Mouse (Mus musculus) small intestine, adult 2 months (tissue): ENCODE data around the gene Hnrnpul1. TPM values are rescaled to one million over a fixed set of nuclear protein-coding genes. Genes with fewer than 3 reads are reported as not detected.
A peak's percentile ranks its signal among the peaks of the same experiment; 100 is the strongest.

Source experiments
- H3K27ac ChIP-seq: fragments of 200-500 bp; 2 replicates; pipeline ENCODE4 v1.5.1; 2012; ENCODE audit warnings: low read depth, low read length, control low read depth, inconsistent platforms; ENCODE audit not compliant: insufficient read depth
- H3K27me3 ChIP-seq: fragments of 200-500 bp; 2 replicates; pipeline ENCODE4 v1.6.1; 2012; ENCODE audit warnings: mild to moderate bottlenecking, moderate library complexity, low read length, inconsistent platforms; ENCODE audit not compliant: control insufficient read depth, insufficient read depth
- H3K36me3 ChIP-seq: fragments of 200-500 bp; 2 replicates; pipeline ENCODE4 v1.6.1; 2012; ENCODE audit warnings: mild to moderate bottlenecking, low read length, control low read depth, inconsistent platforms; ENCODE audit not compliant: control insufficient read depth, insufficient read depth
- H3K4me1 ChIP-seq: fragments of 200-500 bp; 2 replicates; pipeline ENCODE4 v1.6.1; 2012; ENCODE audit warnings: low read length, inconsistent platforms, mixed read lengths; ENCODE audit not compliant: control insufficient read depth, insufficient read depth, insufficient read length
- H3K4me3 ChIP-seq: fragments of 200-500 bp; 2 replicates; pipeline ENCODE4 v1.5.1; 2012; ENCODE audit warnings: low read depth, mild to moderate bottlenecking, control low read depth, inconsistent platforms, low read length, moderate library complexity
- CTCF ChIP-seq: fragments of 200-500 bp; IDR thresholded peaks from 2 replicates; pipeline ENCODE4 v1.5.1; 2012; ENCODE audit warnings: low read depth, mild to moderate bottlenecking, control low read depth, inconsistent platforms, low read length, moderate library complexity, mixed read lengths; ENCODE audit not compliant: insufficient replicate concordance, insufficient read length; ENCODE audit errors: extremely low read depth
- POLR2A ChIP-seq: fragments of 200-500 bp; IDR thresholded peaks from 2 replicates; pipeline ENCODE4 v1.6.1; 2012; ENCODE audit warnings: low read depth, mild to moderate bottlenecking, control low read depth, inconsistent platforms, low read length, moderate library complexity
- WGBS: fragments of 180-500 bp; shearing (Covaris S2); methylation state at CpG from one replicate; pipeline ENCODE4 v1.1.7; 2018; 5-methylcytosine and 5-hydroxymethylcytosine counted together
- polyA plus RNA-seq: library from polyadenylated mRNA; depleted of rRNA; stranded (reverse); fragments of >200 nt; gene quantifications from 2 replicates; pipeline ENCODE4 v1.2.3, GENCODE M21; 2012

The Hnrnpul1 gene
- polyA plus RNA-seq, 1 experiment, result 60.2 TPM

DNA sequence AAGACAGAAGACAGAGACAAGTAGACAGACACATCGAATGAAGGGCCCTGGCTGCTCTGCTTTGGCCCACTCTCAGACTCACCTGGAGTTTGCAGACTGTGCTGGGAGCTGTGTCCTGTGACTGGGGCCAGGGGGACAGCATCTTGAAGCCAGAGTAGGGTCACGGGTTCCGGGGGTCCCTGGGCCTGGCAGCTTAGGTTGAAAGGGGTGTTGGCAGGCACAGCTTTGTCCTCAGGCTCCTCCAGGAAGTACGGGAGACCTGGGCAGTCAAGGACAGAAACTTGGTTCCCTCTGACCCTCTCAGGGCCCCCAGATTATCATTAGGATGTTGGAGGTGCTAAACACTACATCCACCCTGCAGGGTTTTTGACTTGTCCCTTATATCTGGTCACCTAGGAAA lies 31.2 kb upstream of the Hnrnpul1 start:
- no peak overlapping the region for H3K27ac ChIP-seq
- no peak overlapping the region for H3K4me3 ChIP-seq
- TF ChIP-seq POLR2A (no peak), CTCF (no peak)
- no peaks in the 10 kb centered on the region; the same call in 1 of the 2 replicates for H3K27me3 ChIP-seq
- WGBS, result 64% methylated on average over 4 of the region's 4 CpGs
- H3K36me3 ChIP-seq, result no peaks in the 10 kb centered on the region
- H3K4me1 ChIP-seq, result peaks cover 4% of the 10 kb centered on the region

DNA sequence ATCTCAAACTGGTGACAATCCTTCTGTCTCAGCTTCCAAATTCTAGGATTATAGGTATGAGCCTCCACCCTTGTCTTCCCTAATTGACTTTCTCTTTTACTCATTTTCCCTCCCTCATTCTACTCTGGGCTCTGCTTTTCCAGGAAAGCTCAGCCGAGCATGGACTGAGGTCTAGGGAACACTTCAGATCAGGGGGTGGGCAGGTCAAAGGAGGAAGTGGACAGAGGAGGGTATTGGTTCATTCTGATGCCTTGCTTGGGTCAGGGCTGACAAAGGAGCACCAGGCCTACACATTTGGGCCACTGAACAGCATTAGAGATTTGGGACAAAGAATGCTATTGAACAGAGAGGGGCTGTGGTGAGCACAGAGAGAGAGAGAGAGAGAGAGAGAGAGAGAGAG lies 30.3 kb upstream of the Hnrnpul1 start:
- Histone ChIP-seq H3K36me3 (no peaks in the 10 kb centered on the region), H3K4me1 (peaks cover 4% of the 10 kb centered on the region; the same call in 1 of the 2 replicates), H3K27me3 (no peaks in the 10 kb centered on the region; the same call in 1 of the 2 replicates), H3K4me3 (no peak overlapping the region), H3K27ac (no peak overlapping the region)
- 22% methylated on average over 1 of the region's 1 CpGs for WGBS
- TF ChIP-seq POLR2A (no peak), CTCF (no peak)

DNA sequence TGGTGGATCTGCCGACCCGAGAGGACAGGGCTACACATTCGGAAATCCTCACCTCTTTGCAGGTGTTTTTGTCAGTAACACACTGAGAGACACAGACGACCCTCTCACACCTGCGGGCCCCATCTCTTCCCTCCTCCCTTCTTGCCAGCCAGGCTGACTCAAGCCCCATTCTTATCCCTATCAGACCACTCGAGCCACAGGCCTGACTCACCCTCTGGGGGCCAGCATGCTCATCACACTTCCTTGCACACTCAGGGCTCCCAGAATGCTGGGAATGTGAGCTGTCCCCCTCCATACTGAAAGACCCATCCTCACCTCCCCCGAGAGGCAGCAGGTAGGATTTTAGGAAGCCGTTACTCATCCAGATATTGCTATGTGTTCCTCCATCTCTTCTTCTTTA lies 29.2 kb upstream of the Hnrnpul1 start:
- TF ChIP-seq CTCF, result no peak
- Histone ChIP-seq H3K27ac (no peak overlapping the region), H3K4me3 (no peak overlapping the region), H3K36me3 (no peaks in the 10 kb centered on the region), H3K27me3 (no peaks in the 10 kb centered on the region; the same call in 1 of the 2 replicates), H3K4me1 (peaks cover 4% of the 10 kb centered on the region; the same call in 1 of the 2 replicates)
- 62% methylated on average over 8 of the region's 8 CpGs for WGBS

DNA sequence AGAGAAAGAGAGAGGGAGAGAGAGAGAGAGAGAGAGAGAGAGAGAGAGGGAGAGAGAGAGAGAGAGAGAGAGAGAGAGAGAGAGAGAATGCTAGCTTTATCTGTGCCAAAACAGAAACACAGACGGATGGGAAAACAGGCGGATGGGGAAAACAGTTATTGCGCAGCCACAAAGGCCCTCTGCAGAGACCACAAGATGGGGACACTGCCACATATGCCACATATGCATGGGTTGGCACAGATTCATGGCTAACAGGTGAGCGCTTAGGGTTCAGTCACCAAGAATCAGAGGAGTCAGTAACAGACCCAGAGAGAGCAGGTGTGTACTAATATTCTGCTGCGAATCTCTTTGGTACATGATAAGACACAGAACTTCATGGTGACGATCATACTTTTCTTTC lies 28.2 kb upstream of the Hnrnpul1 start:
- Histone ChIP-seq H3K27ac (peak overlapping the region; percentile 79), H3K36me3 (no peaks in the 10 kb centered on the region), H3K4me1 (peaks cover 4% of the 10 kb centered on the region; the same call in 1 of the 2 replicates), H3K27me3 (no peaks in the 10 kb centered on the region), H3K4me3 (no peak overlapping the region)
- TF ChIP-seq CTCF (no peak), POLR2A (no peak)
- 61% methylated on average over 6 of the region's 6 CpGs for WGBS

DNA sequence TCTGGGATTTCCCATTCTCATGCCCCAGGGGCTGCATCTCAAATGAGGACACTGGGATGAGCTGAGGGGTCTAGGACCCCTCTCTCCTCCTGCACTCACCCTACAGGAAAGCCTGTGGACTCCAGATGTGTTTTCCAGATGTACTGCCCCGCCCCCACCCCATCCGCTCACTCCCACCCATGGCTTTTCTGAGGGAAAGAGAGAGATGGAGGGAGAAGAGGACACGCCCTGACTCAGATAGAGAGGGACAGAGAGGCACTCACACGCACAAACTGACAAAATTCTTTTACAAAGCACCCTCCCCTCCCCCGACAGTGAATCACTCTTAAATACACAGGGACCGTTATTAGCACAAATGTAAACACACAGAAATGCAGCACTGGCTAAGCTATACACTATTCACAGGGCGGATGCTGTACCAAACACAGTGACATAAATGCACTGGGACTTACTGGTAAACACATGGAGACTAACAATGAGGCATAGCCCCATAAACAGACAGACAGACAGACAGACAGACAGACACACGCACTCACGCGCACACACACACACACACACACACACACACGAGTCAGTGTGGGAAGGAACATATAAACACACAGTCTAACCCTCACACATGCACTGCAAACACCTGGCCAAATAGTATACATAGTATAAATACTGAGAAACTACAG lies 27.5 kb upstream of the Hnrnpul1 start:
- peak overlapping the region; percentile 37 for H3K4me3 ChIP-seq
- no peaks in the 10 kb centered on the region for H3K36me3 ChIP-seq
- TF ChIP-seq CTCF (no peak), POLR2A (no peak)
- WGBS, result 32% methylated on average over 11 of the region's 11 CpGs
- peak overlapping the region; percentile 79 for H3K27ac ChIP-seq
- no peaks in the 10 kb centered on the region for H3K27me3 ChIP-seq
- H3K4me1 ChIP-seq, result peaks cover 4% of the 10 kb centered on the region; the same call in 1 of the 2 replicates

DNA sequence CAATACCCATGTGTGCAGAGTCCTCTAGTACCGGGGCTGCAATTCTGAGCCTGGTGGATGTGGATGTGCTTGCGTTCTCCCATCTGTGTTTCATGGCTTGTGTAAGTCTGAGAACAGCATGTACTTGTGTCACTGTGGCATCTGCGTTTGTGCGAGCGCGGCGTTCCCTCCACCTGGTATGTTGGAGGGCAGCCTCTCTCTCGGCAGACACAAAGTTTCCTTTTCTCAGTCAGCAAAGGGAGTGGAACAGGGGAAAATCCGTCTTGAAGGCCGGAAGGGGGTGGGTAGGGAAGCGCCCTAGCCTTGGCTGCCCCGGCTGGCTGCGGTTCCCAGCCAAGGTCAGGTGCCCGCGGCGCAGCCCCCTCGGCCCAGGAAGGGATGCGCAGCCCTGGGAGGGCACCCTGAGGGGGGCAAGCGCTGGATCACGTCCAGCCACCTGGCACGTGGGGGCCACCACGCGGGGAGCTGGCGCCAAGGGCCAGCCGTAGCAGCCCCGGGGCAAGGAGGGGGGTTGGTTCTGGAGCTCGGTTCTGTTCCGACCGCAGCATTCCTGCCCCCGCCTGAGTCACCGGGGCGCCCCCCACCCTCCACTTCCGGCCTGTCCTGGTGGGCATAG lies 26.9 kb upstream of the Hnrnpul1 start:
- Histone ChIP-seq H3K27me3 (no peaks in the 10 kb centered on the region), H3K4me3 (peak overlapping the region; percentile 37), H3K4me1 (peaks cover 4% of the 10 kb centered on the region; the same call in 1 of the 2 replicates), H3K36me3 (no peaks in the 10 kb centered on the region), H3K27ac (peak overlapping the region; percentile 66)
- TF ChIP-seq CTCF, result no peak
- no peak for TF ChIP-seq POLR2A
- WGBS, result 38% methylated on average over 32 of the region's 33 CpGs

DNA sequence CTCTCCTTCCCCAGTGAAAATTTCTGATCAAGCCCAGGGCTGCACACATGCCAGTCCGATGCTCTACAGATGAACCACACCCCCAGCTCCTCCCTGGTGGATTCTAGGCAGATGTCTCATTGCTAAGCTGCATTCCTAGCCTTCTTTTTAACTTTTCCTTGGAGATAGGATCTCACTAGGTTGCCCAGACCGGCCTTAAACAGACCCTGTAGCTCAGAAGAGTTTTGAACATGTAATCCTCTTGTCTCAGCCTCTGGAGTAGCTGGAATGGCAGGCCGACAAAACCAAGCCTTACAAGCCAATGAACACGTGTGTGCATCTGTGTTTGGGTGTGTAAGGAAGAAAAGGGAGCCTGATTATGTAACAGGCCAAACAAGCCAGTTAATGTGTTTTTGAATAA lies 26.2 kb upstream of the Hnrnpul1 start:
- H3K27ac ChIP-seq, result peak overlapping the region; percentile 66

More for the DNA sequence above, 26.2 kb upstream of the Hnrnpul1 start:
- WGBS, result 46% methylated on average over 4 of the region's 4 CpGs
- H3K4me1 ChIP-seq, result peaks cover 4% of the 10 kb centered on the region; the same call in 1 of the 2 replicates
- no peaks in the 10 kb centered on the region for H3K27me3 ChIP-seq
- H3K36me3 ChIP-seq, result no peaks in the 10 kb centered on the region
- TF ChIP-seq CTCF, result no peak
- TF ChIP-seq POLR2A, result no peak
- no peak overlapping the region for H3K4me3 ChIP-seq
